Mouse (Mus musculus): Measurements from ENCODE around the gene Gm20777. TPM values are rescaled to one million over a fixed set of nuclear protein-coding genes. Genes with fewer than 3 reads are reported as not detected.
A peak's percentile ranks its signal among the peaks of the same experiment; 100 is the strongest.
"Not testable (repeated sequence)": the region's sequence is repeated elsewhere in the genome, so short reads cannot be mapped to it uniquely, and the experiment has no call there.

Gm20777 gene
- not detected for total RNA-seq (2021)
- long read RNA-seq, experiment 1: 0 reads
- long read RNA-seq, experiment 2: 0 reads

DNA sequence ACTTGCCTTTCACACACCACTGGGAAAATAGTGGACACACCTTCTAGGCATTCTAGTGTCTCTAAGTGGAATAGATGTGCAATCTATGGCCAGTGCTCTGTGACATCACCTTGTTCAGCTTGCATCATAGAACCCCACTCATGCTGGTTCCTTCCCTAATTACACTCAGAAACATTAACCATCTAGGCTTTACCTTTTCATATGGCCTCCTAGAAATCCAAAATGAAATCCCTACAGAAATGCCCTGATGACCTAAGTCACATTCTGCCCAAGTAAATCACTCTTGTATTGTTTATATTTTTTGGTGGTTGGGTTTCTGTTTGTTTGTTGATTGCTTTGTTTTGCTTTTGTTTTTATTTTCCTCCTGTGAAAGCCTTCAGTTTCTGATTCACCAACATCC is at the start of gene Gm20777:
Gene Gm20777, minus strand, starts transcription at position 101 of the 400 bp plus-strand sequence.
- intact Hi-C loops (cut with DNase I); DNase-seq: not testable (repeated sequence)

GRCm38 (mm10) chrY:10709551-10709950 is 42.7 kb downstream of the Gm20777 start:
- intact Hi-C loops (cut with DNase I): not testable (repeated sequence)
- DNase-seq: peak; percentile 10 to 11

DNA sequence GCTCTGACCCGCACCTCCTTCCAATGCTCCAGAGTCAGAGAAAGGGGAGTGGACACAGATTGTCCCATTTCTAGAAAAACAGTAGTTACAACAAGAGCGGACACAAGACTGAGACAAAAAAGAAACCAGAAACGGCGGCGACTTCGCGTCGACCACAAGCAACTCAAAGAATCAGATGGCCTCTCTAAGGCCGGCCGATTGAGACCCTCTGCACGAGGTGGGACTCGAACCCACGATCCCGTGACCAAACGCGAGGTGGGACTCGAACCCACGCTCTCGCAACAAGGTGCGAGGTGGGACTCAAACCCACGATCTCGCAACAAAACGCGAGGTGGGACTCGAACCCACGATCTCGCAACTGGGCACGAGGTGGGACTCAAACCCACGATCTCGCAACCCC is 43.5 kb downstream of the Gm20777 start:
- intact Hi-C loops (cut with DNase I): not testable (repeated sequence)
- DNase-seq: peak in 1 of 2 experiments; percentile 9

DNA sequence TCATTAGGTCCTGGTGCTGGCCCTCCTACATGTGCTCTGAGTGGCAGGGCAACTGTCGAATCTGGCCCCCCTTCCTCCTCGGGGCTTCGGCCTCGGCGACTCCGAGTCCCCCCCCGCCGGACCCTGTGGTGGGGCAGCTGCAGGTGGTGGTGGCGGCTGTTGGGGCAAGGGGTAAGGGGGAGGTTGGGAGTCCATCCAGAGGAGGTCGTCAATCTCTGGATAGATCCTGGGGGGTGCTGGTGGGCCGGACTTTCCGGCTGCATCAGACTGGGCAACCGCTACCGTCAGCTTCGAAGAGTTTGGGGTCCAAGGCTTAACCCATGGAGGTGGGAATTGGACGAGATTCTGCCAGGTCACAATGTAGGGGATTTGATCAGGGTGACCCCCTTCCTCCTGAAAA is 44.0 kb downstream of the Gm20777 start:
- intact Hi-C loops (cut with DNase I): not testable (repeated sequence)
- DNase-seq: peak in 1 of 2 experiments; percentile 15

DNA sequence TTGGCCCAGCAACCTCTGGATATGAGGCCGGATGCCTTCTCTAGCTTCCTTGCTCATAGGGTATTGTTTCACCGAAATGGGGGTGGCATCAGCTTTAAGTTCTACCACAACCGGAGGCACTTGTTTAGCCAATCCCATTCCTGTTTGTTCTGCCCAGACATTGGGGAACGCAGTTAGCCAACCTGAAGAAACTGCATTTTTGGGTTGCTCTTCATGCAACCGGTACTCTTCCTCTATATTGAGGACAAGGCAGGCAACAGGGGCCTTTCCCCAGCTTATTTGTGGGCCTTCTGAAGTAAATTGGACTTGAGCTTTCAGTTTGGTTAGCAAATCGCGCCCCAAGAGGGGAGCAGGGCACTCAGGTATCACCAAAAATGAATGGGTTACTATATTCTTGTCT is 45.6 kb downstream of the Gm20777 start:
- intact Hi-C loops (cut with DNase I): not testable (repeated sequence)

More for the DNA sequence above, 45.6 kb downstream of the Gm20777 start:
- DNase-seq: peak in 1 of 2 experiments; percentile 10

Other genes with a start within 250 kb of the Gm20777 start
- gene Gm20737, start 216.4 kb downstream of the Gm20777 start, total RNA-seq (2021): not detected
- not detected for gene Gm21775, start 199.0 kb downstream of the Gm20777 start, total RNA-seq (2021)
- gene Gm21900, start 136.1 kb downstream of the Gm20777 start, total RNA-seq (2021): not detected

Data from gastrocnemius, postnatal 36 days (tissue).